Mouse (Mus musculus): Measurements from ENCODE around the gene Sgsm1.

DNA sequence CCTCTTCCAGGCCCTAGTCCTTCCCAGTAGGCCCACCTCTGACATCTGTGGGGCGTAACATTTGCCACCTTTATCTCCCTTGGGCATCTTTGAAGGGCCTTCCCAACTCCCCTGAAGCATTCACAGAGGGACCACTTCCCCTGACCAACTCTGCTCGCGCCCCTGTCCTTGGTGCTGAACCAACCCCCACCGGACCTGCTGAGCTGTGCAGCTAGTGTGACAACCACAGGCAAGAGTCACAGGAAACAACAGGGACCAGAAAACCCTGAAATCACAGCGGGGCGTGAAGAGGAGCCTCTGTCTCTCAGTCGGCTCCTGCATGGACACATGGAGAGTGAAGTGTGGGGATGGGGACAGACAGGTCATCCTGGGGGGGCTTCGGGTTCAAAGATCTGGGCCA is 18.4 kb downstream of the Sgsm1 start:
- TF ChIP-seq CTCF (IDR thresholded peaks at IDR 0.05; ENCODE audit: borderline replicate concordance, control insufficient read depth, extremely low read depth, insufficient read depth, low read length, poor library complexity), result no peak
- TF ChIP-seq POLR2A (IDR thresholded peaks at IDR 0.05; ENCODE audit: control insufficient read depth, extremely low read depth, insufficient read depth, low read length, poor library complexity), result no peak
